Comparison of ENCODE assay signal across 8 mouse cellular contexts in the genomic region with DNA sequence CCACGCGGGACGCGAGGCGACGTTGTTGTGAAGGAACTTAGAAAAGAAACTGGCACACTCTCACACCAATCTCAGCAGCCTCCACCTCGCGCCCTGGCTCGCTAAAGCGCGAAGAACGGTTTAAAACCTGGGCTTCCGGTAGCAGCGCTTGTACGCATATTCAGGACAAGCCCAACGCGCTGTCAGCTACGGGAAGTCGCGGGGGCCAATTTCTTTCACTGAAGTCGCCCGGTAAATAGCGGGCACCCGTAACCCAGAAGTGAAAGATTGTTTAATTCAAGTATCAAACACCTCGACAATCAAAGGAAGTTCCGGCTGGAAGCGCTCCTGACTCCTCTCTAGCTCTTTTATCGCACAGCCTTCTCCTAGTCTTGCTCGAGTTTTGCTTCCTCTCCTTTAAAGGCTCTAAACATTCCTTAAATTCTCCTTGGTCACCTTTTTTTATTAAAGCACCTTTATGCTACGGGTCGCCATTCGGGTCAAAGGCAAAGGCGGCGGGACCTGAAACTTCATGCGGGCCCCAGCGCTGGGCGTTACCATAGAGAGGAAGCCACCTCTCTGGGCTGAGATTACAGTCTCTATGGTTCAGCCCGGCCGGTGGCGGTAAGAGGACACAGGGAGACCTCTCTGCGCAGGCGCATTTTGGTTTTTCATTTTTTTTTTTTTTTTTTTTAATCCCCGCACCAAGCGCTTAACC. TPM values are rescaled to one million over a fixed set of nuclear protein-coding genes. Genes with fewer than 3 reads are reported as not detected.
DNase-seq lines count a peak whose midpoint lies in the region; ATAC-seq and TF ChIP-seq lines count a peak whose summit lies in the region.

TSS of gene Clasp1 (plus strand) at position 302 of the 697 bp plus-strand sequence.

- no peaks in the 10 kb centered on the region for H3K9me3 ChIP-seq in hindbrain, postnatal 0 days (ENCODE audit: low read length)

- peak; percentile 99 for DNase-seq in ZHBTc4 (ENCODE audit: low read depth, low spot score)
- peak; percentile 95 for DNase-seq in gastrocnemius, adult 2 months
- DNase-seq in hindbrain, postnatal 0 days (ENCODE audit: low spot score), result peak; percentile 97
- peak; percentile 95 for DNase-seq in left cerebral cortex, adult 2 months (ENCODE audit: extremely low spot score in 1 of 2, low spot score in 2 of 2)
- DNase-seq in right cerebral cortex, adult 2 months (ENCODE audit: low spot score in 2 of 2), result peak; percentile 97 to 99
- DNase-seq in urinary bladder, postnatal 14 days (ENCODE audit: low spot score), result peak; percentile 95

- no peaks in the 10 kb centered on the region for H3K27me3 ChIP-seq in hindbrain, postnatal 0 days (ENCODE audit: insufficient read depth, low read length)

- peak within 1 kb of the TSS; percentile 90 for H3K27ac ChIP-seq in gastrocnemius, adult 2 months
- H3K27ac ChIP-seq in hindbrain, postnatal 0 days, result peak within 1 kb of the TSS; percentile 94
- peak within 1 kb of the TSS; percentile 94 for H3K27ac ChIP-seq in left cerebral cortex, adult 2 months

- peak within 1 kb of the TSS; percentile 89 for H3K9ac ChIP-seq in hindbrain, postnatal 0 days (replicated peaks; ENCODE audit: low read length)

- H3K4me1 ChIP-seq in hindbrain, postnatal 0 days (ENCODE audit: insufficient read depth, low read length), result peaks cover 10% of the 10 kb centered on the region; the same call in 1 of the 2 replicates

- intact Hi-C loops in gastrocnemius, adult 2 months (cut with DNase I), result loop anchor here (1.0 to 5.0 kb wide), 2 partner anchors 67 to 69 kb away; partner anchors contain the start of gene Nifk
- intact Hi-C loops in left cerebral cortex, adult 2 months (cut with DNase I), result loop anchor here (1.0 to 2.0 kb wide), 4 partner anchors 68 to 92 kb away; partner anchors contain the start of genes Nifk and Tsn

- peak; percentile 91 for ATAC-seq in common myeloid progenitor, adult 5-6 weeks (replicated peaks; ENCODE audit: low read depth, poor library complexity, severe bottlenecking)
- ATAC-seq in hindbrain, postnatal 0 days, result peak; percentile 96
- ATAC-seq in megakaryocyte, adult 5-6 weeks (ENCODE audit: poor library complexity, severe bottlenecking), result peak; percentile 88

- under 1% methylated on average over 44 of the region's 44 CpGs for WGBS in hindbrain, postnatal 0 days

- peak; percentile 1; the same call in 1 of the 2 replicates for TF ChIP-seq CTCF in gastrocnemius, adult 2 months (IDR thresholded peaks at IDR 0.05)
- no peak for TF ChIP-seq CTCF in hindbrain, postnatal 0 days (IDR thresholded peaks at IDR 0.05; ENCODE audit: low read depth)
- TF ChIP-seq CTCF in left cerebral cortex, adult 2 months (IDR thresholded peaks at IDR 0.05), result no peak; the same call in 1 of the 2 replicates

- H3K4me2 ChIP-seq in hindbrain, postnatal 0 days (ENCODE audit: low read depth, low read length), result peak within 1 kb of the TSS; percentile 90

- H3K36me3 ChIP-seq in hindbrain, postnatal 0 days (ENCODE audit: insufficient read depth, low read length), result no peaks in the 10 kb centered on the region

- H3K4me3 ChIP-seq in gastrocnemius, adult 2 months, result peak within 1 kb of the TSS; percentile 80
- H3K4me3 ChIP-seq in hindbrain, postnatal 0 days (ENCODE audit: low read length), result peak within 1 kb of the TSS; percentile 97
- H3K4me3 ChIP-seq in left cerebral cortex, adult 2 months, result peak within 1 kb of the TSS; percentile 96

RNA-seq across cellular contexts. Expression of gene Clasp1, which starts in this region (rescaled TPM):
- 49.1 and 70.8 TPM in 2 replicates for total RNA-seq in common myeloid progenitor, adult 5-6 weeks (2017)
- 10 to 100 TPM; 45.9 to 50.5 TPM for total RNA-seq in gastrocnemius, adult 2 months (2021)
- total RNA-seq in hindbrain, postnatal 0 days (2014; rRNA removed), result 126 and 133 TPM in 2 replicates
- 63.2 and 65.8 TPM in 2 replicates for polyA plus RNA-seq in hindbrain, postnatal 0 days (2015; fragmentation: Nextera tagmentation; extraction: Ambion mirVana)
- 100 to 1,000 TPM; 112 to 118 TPM for total RNA-seq in left cerebral cortex, adult 2 months (2021)
- total RNA-seq in megakaryocyte, adult 5-6 weeks (2015), result 33.2 and 34.0 TPM in 2 replicates
- total RNA-seq in megakaryocyte, adult 5-6 weeks (2017), result 43.6 and 48.2 TPM in 2 replicates

Comparison
In these comparisons a context has a peak if more than half of its experiments do, and no peak if none do; other contexts are left out.
1. Peak in every context shown above with its lines: DNase-seq, ATAC-seq, H3K4me3 ChIP-seq and H3K27ac ChIP-seq.